Mouse (Mus musculus): ENCODE measurements at regions not wholly inside any gene's neighbourhood (a gene's known extent, or its start where the extent isn't known, plus 50 kb on each side); places are given as distances from the start of the nearest gene placed in this dataset.

- 80% methylated on average over 12 of the region's 12 CpGs for WGBS
Measured at GRCm38 (mm10) chr10:17237918-17238850, 484.8 kb upstream of the Cited2 start.

GRCm38 (mm10) chr10:17248270-17248669 is 474.7 kb upstream of the Cited2 start:
- H3K36me3 ChIP-seq, result no peaks in the 10 kb centered on the region
- no peak overlapping the region for H3K27ac ChIP-seq
- no peak for ATAC-seq (ENCODE audit: insufficient number of reproducible peaks, insufficient read depth, low FRiP score, low TSS enrichment, low read depth)
- H3K9ac ChIP-seq (replicated peaks), result no peak overlapping the region
- H3K9me3 ChIP-seq, result no peaks in the 10 kb centered on the region
- H3K4me3 ChIP-seq (replicated peaks), result no peak overlapping the region
- 32% methylated on average over 2 of the region's 2 CpGs for WGBS
- no peak overlapping the region for H3K4me2 ChIP-seq
- no peaks in the 10 kb centered on the region for H3K27me3 ChIP-seq
- peaks cover 6% of the 10 kb centered on the region for H3K4me1 ChIP-seq (replicated peaks)

More at GRCm38 (mm10) chr10:17237918-17238850, 484.8 kb upstream of the Cited2 start:
- H3K4me3 ChIP-seq (replicated peaks), result no peak overlapping the region
- H3K27me3 ChIP-seq, result no peaks in the 10 kb centered on the region
- H3K9me3 ChIP-seq, result no peaks in the 10 kb centered on the region
- no peak overlapping the region for H3K4me2 ChIP-seq
- H3K36me3 ChIP-seq, result no peaks in the 10 kb centered on the region
- H3K27ac ChIP-seq, result no peak overlapping the region
- no peak for ATAC-seq (ENCODE audit: insufficient number of reproducible peaks, insufficient read depth, low FRiP score, low TSS enrichment, low read depth)
- no peak overlapping the region for H3K9ac ChIP-seq (replicated peaks)
- H3K4me1 ChIP-seq (replicated peaks), result peaks cover 29% of the 10 kb centered on the region

GRCm38 (mm10) chr10:17253040-17253439 is 470.0 kb upstream of the Cited2 start:
- H3K4me1 ChIP-seq (replicated peaks), result peaks cover 25% of the 10 kb centered on the region

GRCm38 (mm10) chr10:17260154-17260553 is 462.9 kb upstream of the Cited2 start:
- Histone ChIP-seq H3K9ac (replicated peaks) (no peak overlapping the region), H3K4me3 (replicated peaks) (no peak overlapping the region), H3K27me3 (no peaks in the 10 kb centered on the region), H3K27ac (peak overlapping the region; percentile 8; the same call in 1 of the 2 replicates), H3K9me3 (peaks cover 4% of the 10 kb centered on the region; the same call in 1 of the 2 replicates), H3K36me3 (no peaks in the 10 kb centered on the region), H3K4me1 (replicated peaks) (peaks cover 45% of the 10 kb centered on the region), H3K4me2 (no peak overlapping the region)
- ATAC-seq (ENCODE audit: insufficient number of reproducible peaks, insufficient read depth, low FRiP score, low TSS enrichment, low read depth), result no peak
- 27% methylated on average over 4 of the region's 4 CpGs for WGBS

More at GRCm38 (mm10) chr10:17253040-17253439, 470.0 kb upstream of the Cited2 start:
- no peaks in the 10 kb centered on the region for H3K9me3 ChIP-seq
- no peak overlapping the region for H3K9ac ChIP-seq (replicated peaks)
- no peaks in the 10 kb centered on the region for H3K27me3 ChIP-seq
- H3K4me3 ChIP-seq (replicated peaks), result no peak overlapping the region
- WGBS, result 18% methylated on average over 4 of the region's 4 CpGs
- ATAC-seq (ENCODE audit: insufficient number of reproducible peaks, insufficient read depth, low FRiP score, low TSS enrichment, low read depth), result no peak
- no peak overlapping the region for H3K4me2 ChIP-seq
- no peak overlapping the region for H3K27ac ChIP-seq
- H3K36me3 ChIP-seq, result no peaks in the 10 kb centered on the region

GRCm38 (mm10) chr10:17260615-17261014 is 462.4 kb upstream of the Cited2 start:
- no peak overlapping the region for H3K4me3 ChIP-seq (replicated peaks)
- WGBS, result 36% methylated on average over 4 of the region's 4 CpGs
- H3K27ac ChIP-seq, result peak overlapping the region; percentile 13; the same call in 1 of the 2 replicates

GRCm38 (mm10) chr10:17261192-17261824 is 461.7 kb upstream of the Cited2 start:
- Histone ChIP-seq H3K9me3 (peaks cover 8% of the 10 kb centered on the region; the same call in 1 of the 2 replicates), H3K27me3 (no peaks in the 10 kb centered on the region), H3K4me2 (peak overlapping the region; percentile 10; the same call in 1 of the 2 replicates), H3K4me1 (replicated peaks) (peaks cover 37% of the 10 kb centered on the region), H3K27ac (0 out of 2 replicates have a peak overlapping the region, but pooled peaks have one; percentile 53), H3K9ac (replicated peaks) (no peak overlapping the region), H3K36me3 (no peaks in the 10 kb centered on the region), H3K4me3 (replicated peaks) (no peak overlapping the region)
- WGBS, result 5% methylated on average over 4 of the region's 4 CpGs
- ATAC-seq (ENCODE audit: insufficient number of reproducible peaks, insufficient read depth, low FRiP score, low TSS enrichment, low read depth), result peak; percentile 94

More at GRCm38 (mm10) chr10:17260615-17261014, 462.4 kb upstream of the Cited2 start:
- Histone ChIP-seq H3K36me3 (no peaks in the 10 kb centered on the region), H3K9me3 (peaks cover 7% of the 10 kb centered on the region; the same call in 1 of the 2 replicates), H3K27me3 (no peaks in the 10 kb centered on the region), H3K9ac (replicated peaks) (no peak overlapping the region), H3K4me1 (replicated peaks) (peaks cover 43% of the 10 kb centered on the region), H3K4me2 (no peak overlapping the region)
- no peak for ATAC-seq (ENCODE audit: insufficient number of reproducible peaks, insufficient read depth, low FRiP score, low TSS enrichment, low read depth)

GRCm38 (mm10) chr10:17261825-17262205 is 461.2 kb upstream of the Cited2 start:
- no peak overlapping the region for H3K9ac ChIP-seq (replicated peaks)
- H3K4me1 ChIP-seq (replicated peaks), result peaks cover 32% of the 10 kb centered on the region
- WGBS, result 2% methylated on average over 3 of the region's 3 CpGs
- H3K36me3 ChIP-seq, result no peaks in the 10 kb centered on the region
- H3K9me3 ChIP-seq, result peaks cover 8% of the 10 kb centered on the region; the same call in 1 of the 2 replicates
- H3K27me3 ChIP-seq, result no peaks in the 10 kb centered on the region
- 0 out of 2 replicates have a peak overlapping the region, but pooled peaks have one; percentile 53 for H3K27ac ChIP-seq
- ATAC-seq (ENCODE audit: insufficient number of reproducible peaks, insufficient read depth, low FRiP score, low TSS enrichment, low read depth), result peak; percentile 83
- H3K4me3 ChIP-seq (replicated peaks), result no peak overlapping the region
- peak overlapping the region; percentile 10; the same call in 1 of the 2 replicates for H3K4me2 ChIP-seq

GRCm38 (mm10) chr10:17272646-17273045 is 450.4 kb upstream of the Cited2 start:
- Histone ChIP-seq H3K27me3 (no peaks in the 10 kb centered on the region), H3K4me2 (no peak overlapping the region), H3K9ac (replicated peaks) (no peak overlapping the region), H3K9me3 (no peaks in the 10 kb centered on the region), H3K4me1 (replicated peaks) (no peaks in the 10 kb centered on the region), H3K36me3 (no peaks in the 10 kb centered on the region), H3K4me3 (replicated peaks) (no peak overlapping the region), H3K27ac (no peak overlapping the region)
- 81% methylated on average over 5 of the region's 5 CpGs for WGBS
- no peak for ATAC-seq (ENCODE audit: insufficient number of reproducible peaks, insufficient read depth, low FRiP score, low TSS enrichment, low read depth)

- H3K9ac ChIP-seq (replicated peaks), result no peak overlapping the region
- H3K4me3 ChIP-seq (replicated peaks), result no peak overlapping the region
- 78% methylated on average over 3 of the region's 3 CpGs for WGBS
- H3K27me3 ChIP-seq, result no peaks in the 10 kb centered on the region
- H3K9me3 ChIP-seq, result 0 out of 2 replicates have a peak, but pooled peaks cover 2% of the 10 kb centered on the region
- no peaks in the 10 kb centered on the region for H3K4me1 ChIP-seq (replicated peaks)
- H3K27ac ChIP-seq, result no peak overlapping the region
- no peak overlapping the region for H3K4me2 ChIP-seq
- no peaks in the 10 kb centered on the region for H3K36me3 ChIP-seq
- ATAC-seq (ENCODE audit: insufficient number of reproducible peaks, insufficient read depth, low FRiP score, low TSS enrichment, low read depth), result no peak
Measured at GRCm38 (mm10) chr10:17273855-17274254, 449.2 kb upstream of the Cited2 start.

GRCm38 (mm10) chr10:17275214-17275613 is 447.8 kb upstream of the Cited2 start:
- Histone ChIP-seq H3K4me1 (replicated peaks) (no peaks in the 10 kb centered on the region), H3K4me3 (replicated peaks) (no peak overlapping the region), H3K9me3 (0 out of 2 replicates have a peak, but pooled peaks cover 2% of the 10 kb centered on the region), H3K27ac (no peak overlapping the region), H3K9ac (replicated peaks) (no peak overlapping the region), H3K36me3 (no peaks in the 10 kb centered on the region), H3K27me3 (no peaks in the 10 kb centered on the region), H3K4me2 (no peak overlapping the region)
- ATAC-seq (ENCODE audit: insufficient number of reproducible peaks, insufficient read depth, low FRiP score, low TSS enrichment, low read depth), result no peak
- WGBS, result 68% methylated on average over 1 of the region's 1 CpGs

GRCm38 (mm10) chr10:17277911-17278310 is 445.1 kb upstream of the Cited2 start:
- Histone ChIP-seq H3K4me3 (replicated peaks) (no peak overlapping the region), H3K4me2 (no peak overlapping the region), H3K36me3 (no peaks in the 10 kb centered on the region), H3K27me3 (no peaks in the 10 kb centered on the region), H3K9ac (replicated peaks) (no peak overlapping the region), H3K27ac (no peak overlapping the region), H3K9me3 (0 out of 2 replicates have a peak, but pooled peaks cover 2% of the 10 kb centered on the region), H3K4me1 (replicated peaks) (no peaks in the 10 kb centered on the region)
- ATAC-seq (ENCODE audit: insufficient number of reproducible peaks, insufficient read depth, low FRiP score, low TSS enrichment, low read depth), result no peak

Data from limb, embryonic 12.5 days (tissue).